Mouse (Mus musculus): ENCODE measurements around the gene Usp20. TPM values are rescaled to one million over a fixed set of nuclear protein-coding genes. Genes with fewer than 3 reads are reported as not detected.

Gene Usp20
- polyA plus RNA-seq, 1 experiment from 2014 or later = 5.8 TPM

DNA sequence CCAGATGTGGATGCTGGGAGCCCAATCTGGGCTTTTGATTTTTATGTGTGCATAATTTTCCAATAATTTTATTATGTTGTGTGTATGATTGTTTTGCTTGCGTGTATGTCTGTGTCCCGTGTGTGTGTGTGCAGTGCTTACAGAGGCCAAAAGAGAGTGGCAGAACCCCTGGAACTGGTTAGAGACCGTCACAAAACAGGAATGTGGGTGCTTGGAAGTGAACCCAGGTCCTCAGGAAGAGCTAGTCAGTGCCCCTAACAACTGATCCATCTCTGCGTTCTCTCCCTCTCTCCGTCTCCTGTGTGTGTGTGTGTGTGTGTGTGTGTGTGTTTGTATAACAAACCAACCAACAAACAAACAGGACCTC, 29.6 kb upstream of the Usp20 start:
- H3K9ac ChIP-seq (ENCODE audit: low read depth, low read length) = peak overlapping the region; percentile 87
- H3K27me3 ChIP-seq (ENCODE audit: control insufficient read depth, insufficient read depth, low read depth, low read length) = no peaks in the 10 kb centered on the region
- 33% methylated on average over 5 of the region's 5 CpGs for WGBS (ENCODE audit: insufficient replicate concordance)
- peaks cover 14% of the 10 kb centered on the region for H3K36me3 ChIP-seq (ENCODE audit: control insufficient read depth, insufficient read depth)
- peaks cover 22% of the 10 kb centered on the region for H3K4me1 ChIP-seq (ENCODE audit: control insufficient read depth, low read depth, low read length)
- peak overlapping the region; percentile 79 for H3K4me3 ChIP-seq (ENCODE audit: low read depth, low read length)
- no peak for ATAC-seq (ENCODE audit: low read depth)
- peak overlapping the region; percentile 79 for H3K4me2 ChIP-seq (ENCODE audit: low read depth, low read length)
- peak overlapping the region; percentile 86; the same call in 1 of the 2 replicates for H3K27ac ChIP-seq (ENCODE audit: low read length)
- H3K9me3 ChIP-seq (replicated peaks; ENCODE audit: control insufficient read depth, low read length) = no peaks in the 10 kb centered on the region

DNA sequence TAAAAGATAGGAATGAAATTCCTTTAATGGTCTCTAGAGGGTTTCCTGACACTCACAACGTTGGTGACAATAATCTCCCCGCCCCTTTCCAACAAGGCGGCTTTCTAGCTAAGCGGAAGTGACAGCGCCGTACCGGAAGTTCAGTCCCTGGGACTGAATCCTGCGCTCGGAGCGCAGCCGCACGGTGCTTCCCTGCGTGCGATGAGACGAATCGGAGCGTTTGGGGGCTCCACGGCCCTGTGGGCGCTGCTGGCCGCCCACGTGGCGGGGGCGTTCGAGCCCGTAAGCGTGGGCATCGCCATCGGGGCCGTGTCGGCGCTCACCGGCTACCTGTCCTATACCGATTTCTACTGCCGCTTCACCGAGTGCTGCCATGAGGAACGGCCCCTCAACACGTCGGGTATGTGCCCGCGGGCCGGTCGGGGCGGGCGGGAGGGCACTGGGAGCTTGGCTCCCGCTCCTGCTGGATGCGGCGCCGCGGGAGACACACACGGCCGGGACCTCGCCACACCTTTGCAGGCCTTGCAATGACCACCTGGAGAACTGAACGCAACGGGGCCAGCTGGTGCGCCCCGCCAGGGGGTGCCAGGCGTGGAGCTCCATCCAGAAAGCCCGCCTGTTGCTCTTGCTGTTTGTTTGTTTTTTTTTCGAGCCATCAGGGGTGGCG, 29.1 kb upstream of the Usp20 start, which contains the start of gene Tor1b:
Tor1b (plus strand) TSS at position 136 of the 667 bp plus-strand sequence.
- peak within 1 kb of the TSS; percentile 86 for H3K27ac ChIP-seq (ENCODE audit: low read length)
- WGBS (ENCODE audit: insufficient replicate concordance) = under 1% methylated on average over 57 of the region's 60 CpGs
- ATAC-seq (ENCODE audit: low read depth) = peak; percentile 87

DNA sequence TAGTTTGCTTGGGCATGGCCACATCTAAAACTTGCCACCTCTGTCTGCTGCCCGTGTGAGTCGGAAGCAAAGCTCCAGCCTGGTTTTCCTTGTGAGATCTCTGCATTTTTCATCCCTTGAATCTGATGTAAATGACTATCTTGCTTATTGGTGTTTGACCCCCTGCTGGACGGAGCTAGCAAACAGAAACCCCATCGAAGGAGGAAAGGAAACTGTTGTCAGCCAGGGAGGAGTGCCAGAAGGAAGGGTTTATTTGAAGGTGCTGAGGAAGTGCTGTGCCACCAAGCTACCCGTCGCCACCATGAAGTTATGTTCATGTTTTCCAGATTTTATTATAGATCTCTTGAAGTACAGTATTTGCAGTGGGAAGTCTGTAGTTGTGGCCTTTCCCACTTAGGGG, 27.3 kb upstream of the Usp20 start:
- Histone ChIP-seq H3K27ac (ENCODE audit: low read length) (0 out of 2 replicates have a peak overlapping the region, but pooled peaks have one; percentile 7), H3K27me3 (ENCODE audit: control insufficient read depth, insufficient read depth, low read depth, low read length) (no peaks in the 10 kb centered on the region), H3K4me1 (ENCODE audit: control insufficient read depth, low read depth, low read length) (peaks cover 22% of the 10 kb centered on the region), H3K4me2 (ENCODE audit: low read depth, low read length) (peak overlapping the region; percentile 79), H3K9ac (ENCODE audit: low read depth, low read length) (peak overlapping the region; percentile 6; the same call in 1 of the 2 replicates), H3K4me3 (ENCODE audit: low read depth, low read length) (peak overlapping the region; percentile 79), H3K9me3 (replicated peaks; ENCODE audit: control insufficient read depth, low read length) (no peaks in the 10 kb centered on the region), H3K36me3 (ENCODE audit: control insufficient read depth, insufficient read depth) (peaks cover 31% of the 10 kb centered on the region)
- ATAC-seq (ENCODE audit: low read depth) = no peak
- 51% methylated on average over 6 of the region's 6 CpGs for WGBS (ENCODE audit: insufficient replicate concordance)

More for the DNA sequence above, 29.1 kb upstream of the Usp20 start, which contains the start of gene Tor1b:
- H3K4me2 ChIP-seq (ENCODE audit: low read depth, low read length) = peak within 1 kb of the TSS; percentile 79
- H3K4me1 ChIP-seq (ENCODE audit: control insufficient read depth, low read depth, low read length) = peaks cover 22% of the 10 kb centered on the region
- H3K9me3 ChIP-seq (replicated peaks; ENCODE audit: control insufficient read depth, low read length) = no peaks in the 10 kb centered on the region
- H3K9ac ChIP-seq (ENCODE audit: low read depth, low read length) = peak within 1 kb of the TSS; percentile 87
- peaks cover 18% of the 10 kb centered on the region for H3K36me3 ChIP-seq (ENCODE audit: control insufficient read depth, insufficient read depth)
- H3K27me3 ChIP-seq (ENCODE audit: control insufficient read depth, insufficient read depth, low read depth, low read length) = no peaks in the 10 kb centered on the region
- H3K4me3 ChIP-seq (ENCODE audit: low read depth, low read length) = peak within 1 kb of the TSS; percentile 79

DNA sequence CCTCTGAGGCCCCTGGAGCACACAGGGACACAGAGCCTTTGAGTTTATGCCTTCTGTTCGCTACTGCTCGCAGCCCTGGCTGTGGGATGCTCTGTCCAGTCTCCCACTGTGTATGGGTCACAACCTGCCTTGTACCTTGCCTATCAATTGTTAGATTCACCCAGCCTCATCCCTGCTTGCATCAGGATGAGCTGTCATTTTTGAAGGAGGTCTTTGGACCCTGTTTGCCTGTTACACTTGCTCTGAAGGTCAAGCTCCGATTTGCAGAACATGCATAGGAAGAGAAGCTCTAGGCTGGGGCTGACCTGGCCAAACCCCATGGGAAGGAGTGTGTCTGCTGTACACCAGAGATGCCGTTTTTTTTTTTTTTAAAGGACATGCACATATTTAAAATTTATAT, 24.6 kb upstream of the Usp20 start:
- Histone ChIP-seq H3K36me3 (ENCODE audit: control insufficient read depth, insufficient read depth) (peaks cover 55% of the 10 kb centered on the region), H3K4me1 (ENCODE audit: control insufficient read depth, low read depth, low read length) (peaks cover 18% of the 10 kb centered on the region), H3K27me3 (ENCODE audit: control insufficient read depth, insufficient read depth, low read depth, low read length) (no peaks in the 10 kb centered on the region), H3K4me3 (ENCODE audit: low read depth, low read length) (no peak overlapping the region), H3K27ac (ENCODE audit: low read length) (no peak overlapping the region), H3K9me3 (replicated peaks; ENCODE audit: control insufficient read depth, low read length) (no peaks in the 10 kb centered on the region), H3K9ac (ENCODE audit: low read depth, low read length) (no peak overlapping the region), H3K4me2 (ENCODE audit: low read depth, low read length) (no peak overlapping the region)
- 74% methylated on average over 4 of the region's 4 CpGs for WGBS (ENCODE audit: insufficient replicate concordance)
- no peak for ATAC-seq (ENCODE audit: low read depth)

DNA sequence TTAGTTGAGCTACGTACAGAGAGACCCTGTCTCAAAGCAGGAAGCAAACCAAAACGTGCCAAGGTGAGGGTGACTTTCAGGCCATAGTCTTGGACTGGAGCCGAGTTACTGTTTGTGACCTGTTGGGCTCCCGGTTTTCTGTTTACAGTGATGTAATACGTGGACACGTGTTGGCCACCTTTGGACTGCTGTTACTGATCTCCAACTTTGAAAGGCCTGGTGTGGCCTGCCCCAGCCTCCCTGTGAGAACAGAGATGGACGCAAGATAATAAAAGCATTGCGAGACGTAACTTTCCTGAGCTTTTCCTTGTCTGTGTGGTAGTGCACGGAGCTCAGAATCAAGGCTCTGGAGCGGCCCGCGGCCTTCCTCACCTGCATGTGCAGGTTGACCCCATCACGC, 23.4 kb upstream of the Usp20 start:
- H3K36me3 ChIP-seq (ENCODE audit: control insufficient read depth, insufficient read depth) = peaks cover 63% of the 10 kb centered on the region
- H3K4me3 ChIP-seq (ENCODE audit: low read depth, low read length) = no peak overlapping the region
- H3K27me3 ChIP-seq (ENCODE audit: control insufficient read depth, insufficient read depth, low read depth, low read length) = no peaks in the 10 kb centered on the region
- H3K4me1 ChIP-seq (ENCODE audit: control insufficient read depth, low read depth, low read length) = peaks cover 16% of the 10 kb centered on the region
- WGBS (ENCODE audit: insufficient replicate concordance) = 73% methylated on average over 14 of the region's 14 CpGs
- no peak overlapping the region for H3K9ac ChIP-seq (ENCODE audit: low read depth, low read length)
- no peaks in the 10 kb centered on the region for H3K9me3 ChIP-seq (replicated peaks; ENCODE audit: control insufficient read depth, low read length)
- H3K4me2 ChIP-seq (ENCODE audit: low read depth, low read length) = no peak overlapping the region
- H3K27ac ChIP-seq (ENCODE audit: low read length) = peak overlapping the region; percentile 60
- ATAC-seq (ENCODE audit: low read depth) = peak; percentile 82

DNA sequence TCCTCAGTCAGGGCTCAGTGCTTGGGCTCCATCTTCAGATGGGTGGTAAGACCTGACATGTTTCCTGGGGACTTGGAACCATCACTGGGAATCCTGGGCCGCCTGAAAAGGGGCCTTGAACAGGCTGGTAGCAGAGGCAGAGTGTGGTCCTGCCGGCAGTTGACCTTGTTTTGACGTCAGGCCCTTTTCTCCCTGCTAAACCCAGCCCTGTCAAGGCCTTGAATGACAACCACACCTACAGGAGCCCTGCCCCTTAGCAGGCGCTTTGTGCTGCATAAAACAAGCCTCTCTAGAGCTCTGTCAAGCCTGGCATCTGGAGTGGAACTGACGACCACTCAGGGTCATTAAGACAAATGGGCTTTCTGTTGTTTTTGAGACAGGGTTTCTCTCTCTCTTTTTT, 22.2 kb upstream of the Usp20 start:
- 49% methylated on average over 5 of the region's 5 CpGs for WGBS (ENCODE audit: insufficient replicate concordance)
- H3K27me3 ChIP-seq (ENCODE audit: control insufficient read depth, insufficient read depth, low read depth, low read length) = no peaks in the 10 kb centered on the region
- H3K36me3 ChIP-seq (ENCODE audit: control insufficient read depth, insufficient read depth) = peaks cover 73% of the 10 kb centered on the region
- H3K9ac ChIP-seq (ENCODE audit: low read depth, low read length) = no peak overlapping the region
- H3K27ac ChIP-seq (ENCODE audit: low read length) = peak overlapping the region; percentile 21; the same call in 1 of the 2 replicates
- ATAC-seq (ENCODE audit: low read depth) = no peak
- H3K4me2 ChIP-seq (ENCODE audit: low read depth, low read length) = no peak overlapping the region
- H3K4me3 ChIP-seq (ENCODE audit: low read depth, low read length) = no peak overlapping the region
- no peaks in the 10 kb centered on the region for H3K9me3 ChIP-seq (replicated peaks; ENCODE audit: control insufficient read depth, low read length)
- peaks cover 5% of the 10 kb centered on the region for H3K4me1 ChIP-seq (ENCODE audit: control insufficient read depth, low read depth, low read length)

DNA sequence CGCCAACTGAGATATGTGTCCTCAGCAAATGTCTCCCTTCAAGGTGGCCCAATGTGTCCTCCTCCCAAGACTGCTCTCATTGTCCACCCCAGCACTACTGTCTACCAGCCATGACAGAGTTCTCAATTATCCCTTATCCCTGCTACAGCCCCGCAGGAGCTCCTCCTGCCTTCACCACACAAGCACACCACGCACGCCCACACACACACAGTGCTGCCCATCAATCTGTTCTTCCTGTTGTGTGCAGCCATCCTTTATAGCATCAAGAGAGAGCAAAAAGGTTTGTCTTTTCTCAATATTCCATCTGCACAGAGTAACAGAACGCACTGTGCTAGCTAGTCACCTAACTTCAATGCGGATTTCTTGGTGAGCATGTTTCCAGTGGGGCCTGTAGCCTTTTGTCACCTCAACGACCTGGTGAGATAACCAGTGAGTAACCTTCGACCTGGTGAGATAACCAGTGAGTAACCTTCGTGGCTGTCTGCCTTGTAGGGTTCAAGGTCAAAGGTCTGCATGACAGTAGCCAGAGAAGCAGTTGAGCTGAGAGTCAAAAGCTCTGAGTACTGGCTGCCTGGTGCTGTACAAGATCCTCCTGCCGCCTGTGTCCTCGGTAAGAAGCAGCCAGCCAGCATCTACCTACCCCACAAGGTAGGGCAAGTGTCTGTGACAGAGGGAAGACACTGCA, 19.4 kb upstream of the Usp20 start:
- Histone ChIP-seq H3K4me1 (ENCODE audit: control insufficient read depth, low read depth, low read length) (peaks cover 17% of the 10 kb centered on the region), H3K4me2 (ENCODE audit: low read depth, low read length) (no peak overlapping the region), H3K4me3 (ENCODE audit: low read depth, low read length) (no peak overlapping the region), H3K9me3 (replicated peaks; ENCODE audit: control insufficient read depth, low read length) (no peaks in the 10 kb centered on the region), H3K36me3 (ENCODE audit: control insufficient read depth, insufficient read depth) (peaks cover 57% of the 10 kb centered on the region), H3K9ac (ENCODE audit: low read depth, low read length) (no peak overlapping the region), H3K27me3 (ENCODE audit: control insufficient read depth, insufficient read depth, low read depth, low read length) (no peaks in the 10 kb centered on the region), H3K27ac (ENCODE audit: low read length) (no peak overlapping the region)
- no peak for ATAC-seq (ENCODE audit: low read depth)
- WGBS (ENCODE audit: insufficient replicate concordance) = 72% methylated on average over 11 of the region's 11 CpGs

DNA sequence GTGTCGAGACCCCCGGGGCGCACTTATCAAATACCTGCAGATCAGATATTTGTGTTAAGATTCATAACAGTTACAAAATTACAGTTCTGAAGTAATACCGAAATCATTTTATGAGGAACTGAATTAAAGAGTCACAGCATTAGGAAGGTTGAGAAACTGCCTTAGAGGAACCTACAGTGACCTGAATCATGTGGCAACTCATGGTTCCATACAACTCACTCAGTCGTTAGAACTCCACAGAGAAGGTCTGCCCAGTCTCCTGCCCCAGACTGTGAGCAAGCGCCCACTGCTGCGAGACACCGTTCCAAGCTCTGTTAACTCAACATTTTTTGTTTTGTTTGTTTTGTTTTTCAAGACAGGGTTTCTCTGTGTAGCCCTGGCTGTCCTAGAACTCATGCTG, 16.5 kb upstream of the Usp20 start:
- Histone ChIP-seq H3K4me2 (ENCODE audit: low read depth, low read length) (no peak overlapping the region), H3K36me3 (ENCODE audit: control insufficient read depth, insufficient read depth) (peaks cover 35% of the 10 kb centered on the region)

DNA sequence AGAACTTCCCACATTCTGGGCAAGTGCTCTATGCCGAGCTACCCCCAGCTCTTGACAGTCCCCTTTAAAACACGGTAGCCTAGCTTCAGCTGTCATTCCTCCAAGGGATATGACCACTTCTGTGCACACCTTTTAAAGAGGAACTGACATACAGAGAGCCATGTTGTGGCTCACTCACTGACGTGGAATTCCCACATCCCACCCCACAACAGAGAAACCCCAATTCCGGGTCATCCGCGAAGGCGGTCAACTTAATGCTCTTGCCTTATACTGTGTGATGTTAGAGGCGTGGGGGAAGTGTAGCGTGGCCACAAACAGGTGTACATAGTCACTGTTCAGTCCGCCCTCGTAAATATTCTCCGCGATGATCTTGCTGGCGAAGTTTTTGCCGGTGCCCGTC, 15.3 kb upstream of the Usp20 start:
- no peak for ATAC-seq (ENCODE audit: low read depth)
- Histone ChIP-seq H3K27me3 (ENCODE audit: control insufficient read depth, insufficient read depth, low read depth, low read length) (no peaks in the 10 kb centered on the region), H3K4me2 (ENCODE audit: low read depth, low read length) (peak overlapping the region; percentile 81)

More for the DNA sequence above, 16.5 kb upstream of the Usp20 start:
- no peaks in the 10 kb centered on the region for H3K27me3 ChIP-seq (ENCODE audit: control insufficient read depth, insufficient read depth, low read depth, low read length)
- 81% methylated on average over 8 of the region's 8 CpGs for WGBS (ENCODE audit: insufficient replicate concordance)
- H3K4me3 ChIP-seq (ENCODE audit: low read depth, low read length) = no peak overlapping the region
- peaks cover 17% of the 10 kb centered on the region for H3K4me1 ChIP-seq (ENCODE audit: control insufficient read depth, low read depth, low read length)
- no peak overlapping the region for H3K9ac ChIP-seq (ENCODE audit: low read depth, low read length)
- H3K9me3 ChIP-seq (replicated peaks; ENCODE audit: control insufficient read depth, low read length) = no peaks in the 10 kb centered on the region
- no peak for ATAC-seq (ENCODE audit: low read depth)
- H3K27ac ChIP-seq (ENCODE audit: low read length) = no peak overlapping the region

More for the DNA sequence above, 15.3 kb upstream of the Usp20 start:
- 7% methylated on average over 16 of the region's 16 CpGs for whole genome bisulfite sequencing (ENCODE audit: insufficient replicate concordance)
- H3K4me1 ChIP-seq (ENCODE audit: control insufficient read depth, low read depth, low read length) = peaks cover 17% of the 10 kb centered on the region
- no peaks in the 10 kb centered on the region for H3K9me3 ChIP-seq (replicated peaks; ENCODE audit: control insufficient read depth, low read length)
- peak overlapping the region; percentile 87 for H3K27ac ChIP-seq (ENCODE audit: low read length)
- peaks cover 25% of the 10 kb centered on the region for H3K36me3 ChIP-seq (ENCODE audit: control insufficient read depth, insufficient read depth)
- H3K9ac ChIP-seq (ENCODE audit: low read depth, low read length) = peak overlapping the region; percentile 95
- peak overlapping the region; percentile 97 for H3K4me3 ChIP-seq (ENCODE audit: low read depth, low read length)

Measured in liver, embryonic 16.5 days (tissue).